Mouse (Mus musculus) embryonic fibroblast, embryonic 13.5 days (primary cell): ENCODE measurements around the gene Naa35.

Source experiments
- CTCF ChIP-seq: IDR thresholded peaks from 2 replicates; pipeline ENCODE4 v1.5.1; 2011; ENCODE audit warnings: mild to moderate bottlenecking, control low read depth, low read length, moderate library complexity, borderline replicate concordance; ENCODE audit not compliant: insufficient read depth
- POLR2A ChIP-seq: IDR thresholded peaks from 2 replicates; pipeline ENCODE4 v1.6.1; 2011; ENCODE audit warnings: low read depth, mild to moderate bottlenecking, control low read depth, low read length, moderate library complexity

GRCm38 (mm10) chr13:59552751-59553150 is 32.3 kb upstream of the Naa35 start:
- TF ChIP-seq CTCF, result no peak
- no peak for TF ChIP-seq POLR2A
